Mouse (Mus musculus) C2C12 (cell line): ENCODE results near the gene Prss50.

ENCODE experiments used
- CTCF ChIP-seq: IDR thresholded peaks from one replicate; pipeline ENCODE4 v1.5.1; 2011; ENCODE audit not compliant: control insufficient read depth, insufficient read depth, insufficient read length
- USF1 ChIP-seq: IDR thresholded peaks from one replicate; pipeline ENCODE4 v1.6.1; 2011; ENCODE audit warnings: low read depth, mild to moderate bottlenecking, control low read depth, moderate library complexity

DNA sequence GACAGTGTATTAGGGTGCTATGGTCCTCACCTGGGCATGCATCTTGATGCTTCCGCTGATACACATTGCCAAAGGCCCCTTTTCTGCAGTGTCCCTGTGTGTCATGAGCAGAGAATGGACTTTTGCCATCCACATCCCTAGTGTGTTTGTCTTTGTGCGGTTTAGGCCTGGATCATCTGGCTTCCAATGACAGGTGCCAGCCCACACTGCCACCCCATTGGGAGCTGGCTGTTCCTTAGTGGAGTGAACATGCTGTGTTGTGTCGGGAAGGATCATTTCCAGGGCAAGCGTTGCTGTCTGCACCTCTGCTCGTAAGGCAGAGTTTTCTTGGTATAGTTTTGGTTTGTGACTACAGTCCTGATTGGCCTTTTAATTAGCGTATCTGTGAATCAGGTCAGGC lies 43.4 kb downstream of the Prss50 start:
- no peak for TF ChIP-seq USF1
- no peak for TF ChIP-seq CTCF
